Mouse (Mus musculus) erythroblast, embryonic 14.5 days (primary cell): ENCODE measurements at regions not wholly inside any gene's neighbourhood (a gene's known extent, or its start where the extent isn't known, plus 50 kb on each side); places are given as distances from the start of the nearest gene placed in this dataset.

Experiments
- H3K27me3 ChIP-seq: 2 replicates; pipeline ENCODE4 v1.6.1; 2012; ENCODE audit warnings: inconsistent platforms; ENCODE audit not compliant: control insufficient read depth
- H3K36me3 ChIP-seq: 2 replicates; pipeline ENCODE4 v1.6.1; 2012; ENCODE audit warnings: mild to moderate bottlenecking, inconsistent platforms; ENCODE audit not compliant: control insufficient read depth
- H3K4me1 ChIP-seq: 2 replicates; pipeline ENCODE4 v1.6.1; 2012; ENCODE audit warnings: inconsistent platforms; ENCODE audit not compliant: control insufficient read depth
- H3K4me3 ChIP-seq: replicated peaks from 2 replicates; pipeline ENCODE3; 2012; ENCODE audit warnings: moderate library complexity, mild to moderate bottlenecking, inconsistent platforms
- H3K9me3 ChIP-seq: 2 replicates; pipeline ENCODE4 v1.6.1; 2012; ENCODE audit warnings: low read length, inconsistent platforms, mixed read lengths; ENCODE audit not compliant: control insufficient read depth
- GATA1 ChIP-seq: IDR thresholded peaks from 2 replicates; pipeline ENCODE4 v1.6.1; 2012; ENCODE audit warnings: low read length, inconsistent platforms, mixed read lengths
- TAL1 ChIP-seq: IDR thresholded peaks from 3 replicates; pipeline ENCODE4 v1.6.1; 2012; ENCODE audit warnings: low read length, inconsistent platforms, mixed read lengths

DNA sequence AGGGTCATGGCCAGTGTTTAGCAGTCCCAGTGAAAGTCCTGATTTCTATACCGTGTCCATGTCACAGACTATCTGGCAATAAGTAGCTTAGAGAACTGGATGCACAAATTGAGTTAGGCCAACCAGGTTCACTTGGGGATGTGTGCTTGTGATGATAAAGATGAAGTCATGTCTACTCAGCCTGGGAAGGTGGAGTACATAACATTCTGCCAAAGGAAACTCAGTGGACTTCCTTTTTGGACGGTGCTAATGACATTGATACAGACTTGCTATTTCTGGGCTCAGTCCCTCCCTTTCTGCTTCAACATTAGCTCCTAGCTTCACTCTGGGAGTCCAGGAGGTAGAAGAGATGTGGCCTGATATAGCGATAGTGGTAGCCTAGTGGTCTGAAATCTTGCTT is 240.7 kb upstream of the Tbx18 start:
- H3K36me3 ChIP-seq = no peaks in the 10 kb centered on the region
- no peaks in the 10 kb centered on the region for H3K27me3 ChIP-seq
- H3K4me3 ChIP-seq = no peak overlapping the region
- no peaks in the 10 kb centered on the region for H3K4me1 ChIP-seq
- H3K9me3 ChIP-seq = peaks cover 19% of the 10 kb centered on the region
- TF ChIP-seq GATA1 = no peak

DNA sequence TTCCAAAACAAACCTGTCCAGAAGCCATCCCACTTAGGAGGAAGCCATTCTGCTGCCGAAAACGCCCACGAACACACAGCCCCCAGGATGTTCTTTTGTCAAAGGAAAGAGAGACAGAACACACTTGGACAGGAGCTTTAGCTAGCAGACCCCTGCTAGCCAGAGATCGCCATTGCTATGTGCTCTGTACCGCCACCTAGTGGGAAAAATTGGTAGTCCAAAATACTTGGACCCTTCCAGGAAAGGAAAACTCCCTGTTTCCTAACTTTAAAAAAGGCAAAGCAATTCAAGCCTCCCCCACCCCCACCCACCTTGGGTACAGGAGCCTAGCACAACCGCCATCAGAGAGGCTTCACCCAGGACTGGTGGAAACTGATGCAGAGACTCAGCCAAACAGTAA is 242.5 kb upstream of the Tbx18 start:
- Histone ChIP-seq H3K9me3 (peaks cover 21% of the 10 kb centered on the region), H3K4me1 (no peaks in the 10 kb centered on the region), H3K36me3 (no peaks in the 10 kb centered on the region), H3K27me3 (no peaks in the 10 kb centered on the region), H3K4me3 (no peak overlapping the region)
- TF ChIP-seq GATA1 = no peak

DNA sequence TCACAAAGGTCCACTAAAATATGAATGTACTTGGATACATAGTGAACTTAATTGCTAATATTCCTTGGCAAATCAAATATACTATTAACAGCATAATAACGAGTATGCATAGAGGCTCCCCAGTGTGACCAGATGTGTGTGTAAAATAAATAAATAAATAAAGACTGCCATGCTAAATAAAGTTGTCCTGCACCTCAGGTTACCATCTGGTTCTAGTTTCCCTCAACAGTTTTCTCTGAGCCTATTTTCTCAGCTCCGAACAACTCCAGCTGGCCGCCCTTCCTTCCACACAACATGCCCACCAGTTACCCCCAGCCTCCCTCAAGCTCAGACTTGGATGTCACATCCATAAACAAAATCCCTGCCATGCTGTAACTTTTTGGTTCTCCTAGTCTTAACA is 253.8 kb upstream of the Tbx18 start:
- no peak for TF ChIP-seq TAL1
- no peak for TF ChIP-seq GATA1
- no peaks in the 10 kb centered on the region for H3K36me3 ChIP-seq
- H3K9me3 ChIP-seq = peaks cover 12% of the 10 kb centered on the region; the same call in 1 of the 2 replicates
- no peak overlapping the region for H3K4me3 ChIP-seq
- H3K4me1 ChIP-seq = no peaks in the 10 kb centered on the region
- H3K27me3 ChIP-seq = no peaks in the 10 kb centered on the region

DNA sequence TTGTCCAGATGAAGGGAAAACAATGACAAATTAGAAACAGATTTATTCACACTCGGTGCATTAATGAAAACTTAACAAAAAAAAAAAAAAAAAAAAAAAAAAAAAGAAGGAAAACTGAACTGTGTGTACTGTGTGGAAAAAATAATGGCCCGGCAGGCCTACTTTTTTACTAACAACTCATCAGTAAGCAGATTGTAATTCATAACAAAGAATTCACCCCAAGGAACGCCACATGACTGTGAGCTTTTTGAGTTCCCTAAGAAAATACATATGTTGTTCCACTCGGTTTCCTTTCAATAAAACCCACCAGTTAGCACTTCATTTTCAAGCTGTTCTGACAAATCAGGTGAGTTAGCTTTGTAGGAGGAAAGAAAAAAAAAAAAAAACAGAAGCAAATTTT is 254.4 kb upstream of the Tbx18 start:
- Histone ChIP-seq H3K4me3 (no peak overlapping the region), H3K4me1 (no peaks in the 10 kb centered on the region), H3K9me3 (peaks cover 12% of the 10 kb centered on the region; the same call in 1 of the 2 replicates), H3K36me3 (no peaks in the 10 kb centered on the region), H3K27me3 (no peaks in the 10 kb centered on the region)
- TF ChIP-seq GATA1 (no peak), TAL1 (no peak)

DNA sequence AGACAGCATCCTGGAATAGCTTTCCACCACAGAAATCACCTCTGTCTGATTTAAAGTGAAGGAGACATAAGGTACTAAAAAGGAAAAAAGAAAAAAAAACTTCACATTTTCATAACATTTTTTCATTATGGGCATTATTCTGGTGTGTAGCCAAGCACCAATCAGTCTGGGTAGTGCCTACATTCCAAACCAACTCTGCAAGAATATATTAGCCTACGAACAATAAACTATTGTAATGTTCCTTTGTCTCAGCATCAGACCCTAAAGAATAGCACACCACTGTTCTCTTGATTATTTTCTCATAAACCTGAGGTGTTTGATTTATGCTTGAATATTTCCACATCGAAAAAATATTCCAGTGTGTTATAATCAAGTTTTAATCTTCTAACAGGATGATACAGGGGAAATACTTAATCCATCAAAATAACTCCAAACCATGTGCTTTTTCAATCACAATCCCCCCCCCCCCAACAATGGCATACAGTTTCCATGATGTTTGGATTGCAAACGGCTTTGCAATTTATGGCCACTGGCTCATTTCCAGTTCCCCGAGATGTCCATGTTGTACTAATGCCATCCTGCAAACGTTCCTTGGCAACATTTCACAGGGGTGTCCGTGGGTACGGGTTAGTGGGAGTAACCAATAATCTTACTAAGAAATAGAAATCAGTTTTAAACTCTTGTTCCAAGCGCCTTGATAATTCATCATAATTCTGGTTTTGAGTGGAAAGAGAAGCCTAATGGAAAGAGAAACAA is 275.1 kb upstream of the Tbx18 start:
- H3K4me1 ChIP-seq = no peaks in the 10 kb centered on the region
- H3K9me3 ChIP-seq = peaks cover 14% of the 10 kb centered on the region
- H3K27me3 ChIP-seq = no peaks in the 10 kb centered on the region
- TF ChIP-seq GATA1 (no peak), TAL1 (no peak)
- H3K36me3 ChIP-seq = no peaks in the 10 kb centered on the region
- no peak overlapping the region for H3K4me3 ChIP-seq

DNA sequence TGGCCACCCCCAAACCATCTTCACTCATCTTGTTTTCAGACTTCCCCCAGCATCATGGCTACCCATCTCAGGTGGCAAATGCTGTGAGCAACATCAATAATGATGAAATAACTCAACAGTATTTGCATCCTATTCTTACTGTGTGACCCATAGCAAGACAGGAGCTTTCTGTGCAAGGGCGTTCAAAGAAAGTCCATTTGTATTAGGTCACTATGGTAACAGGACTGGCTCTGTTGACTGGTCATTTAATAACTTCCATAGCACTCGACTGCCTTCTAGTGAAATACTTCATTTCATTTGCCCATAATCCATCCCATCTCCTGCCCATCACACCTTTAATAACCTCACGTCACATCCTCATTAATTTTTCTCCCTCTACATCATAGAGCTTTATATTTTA is 292.7 kb upstream of the Tbx18 start:
- no peaks in the 10 kb centered on the region for H3K36me3 ChIP-seq
- H3K9me3 ChIP-seq = peaks cover 13% of the 10 kb centered on the region
- H3K27me3 ChIP-seq = no peaks in the 10 kb centered on the region
- H3K4me3 ChIP-seq = no peak overlapping the region
- H3K4me1 ChIP-seq = no peaks in the 10 kb centered on the region
- no peak for TF ChIP-seq GATA1
- TF ChIP-seq TAL1 = no peak

DNA sequence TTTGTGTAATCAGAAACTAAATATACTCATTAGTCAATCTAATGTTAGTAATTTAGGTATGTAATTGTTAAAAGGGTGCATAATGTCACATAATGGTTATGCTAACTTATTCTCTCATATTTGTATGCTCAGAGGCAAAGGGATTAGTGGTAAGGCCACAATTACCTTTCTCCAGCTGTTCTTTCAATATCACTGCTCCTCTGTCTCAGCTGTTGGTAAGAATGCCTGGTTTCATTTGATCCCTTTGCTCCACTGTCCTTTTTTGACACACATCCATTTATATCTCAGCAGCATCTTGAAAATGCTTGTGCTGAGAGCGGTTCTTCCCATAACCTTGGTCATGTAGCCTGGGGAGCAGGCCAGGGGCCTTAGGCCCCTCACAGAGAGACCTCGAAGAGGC is 294.9 kb upstream of the Tbx18 start:
- no peaks in the 10 kb centered on the region for H3K27me3 ChIP-seq
- H3K4me1 ChIP-seq = no peaks in the 10 kb centered on the region
- no peaks in the 10 kb centered on the region for H3K36me3 ChIP-seq
- no peak for TF ChIP-seq GATA1
- TF ChIP-seq TAL1 = no peak
- H3K4me3 ChIP-seq = no peak overlapping the region
- peaks cover 3% of the 10 kb centered on the region for H3K9me3 ChIP-seq

DNA sequence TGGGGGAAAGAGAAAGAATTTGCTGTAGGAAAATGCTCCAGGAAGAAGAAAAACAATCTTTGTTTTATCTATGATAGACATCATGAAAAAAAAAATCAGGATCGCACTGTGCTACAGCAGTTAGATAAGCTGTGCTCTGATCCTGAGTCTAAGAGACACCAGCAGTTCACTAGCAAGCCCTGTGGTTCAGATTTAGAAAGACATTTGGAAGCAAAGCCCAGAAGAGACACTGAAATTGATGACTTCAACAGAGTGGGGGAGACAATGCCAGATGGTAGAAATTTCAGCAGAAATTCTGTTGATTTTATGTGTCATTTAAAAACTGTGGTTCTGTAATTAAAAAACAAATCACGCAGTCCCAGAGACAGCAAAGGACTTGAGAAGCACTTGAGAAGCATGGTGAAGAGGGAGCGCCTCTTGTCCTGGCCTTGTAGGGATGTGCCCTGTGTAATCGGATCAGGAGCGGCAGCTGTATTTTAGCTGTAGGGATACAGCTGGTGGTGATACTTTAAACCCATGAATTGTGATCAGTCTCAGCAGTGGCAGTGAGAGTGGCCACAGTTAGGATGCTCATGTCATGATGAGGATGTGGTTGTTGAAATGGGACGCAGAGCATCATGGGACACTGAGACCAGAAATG is 296.4 kb upstream of the Nt5e start:
- Histone ChIP-seq H3K36me3 (no peaks in the 10 kb centered on the region), H3K4me1 (no peaks in the 10 kb centered on the region), H3K4me3 (no peak overlapping the region), H3K9me3 (no peaks in the 10 kb centered on the region), H3K27me3 (no peaks in the 10 kb centered on the region)
- no peak for TF ChIP-seq GATA1

DNA sequence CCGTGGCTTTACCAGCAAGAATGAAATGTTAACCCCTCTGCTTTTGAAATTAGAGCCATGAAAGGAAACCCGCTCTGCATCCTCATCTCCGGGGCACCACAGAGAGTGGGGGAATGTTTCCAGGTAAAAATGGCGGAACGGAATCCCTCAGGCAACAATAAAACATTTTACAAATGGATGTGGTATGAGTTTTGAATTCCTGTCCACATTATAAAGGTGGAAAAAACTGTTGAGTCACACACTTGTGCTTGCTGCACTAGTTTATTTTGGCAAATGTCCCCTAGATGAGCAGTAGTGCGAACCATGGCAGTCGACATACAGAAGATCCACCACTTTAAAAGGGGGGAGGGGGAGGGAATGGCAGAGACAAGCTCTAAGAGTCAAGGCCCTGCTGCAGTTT is 289.4 kb upstream of the Nt5e start:
- H3K36me3 ChIP-seq = no peaks in the 10 kb centered on the region
- H3K4me1 ChIP-seq = no peaks in the 10 kb centered on the region
- H3K27me3 ChIP-seq = no peaks in the 10 kb centered on the region
- no peak overlapping the region for H3K4me3 ChIP-seq
- no peaks in the 10 kb centered on the region; the same call in 1 of the 2 replicates for H3K9me3 ChIP-seq
- no peak for TF ChIP-seq TAL1

DNA sequence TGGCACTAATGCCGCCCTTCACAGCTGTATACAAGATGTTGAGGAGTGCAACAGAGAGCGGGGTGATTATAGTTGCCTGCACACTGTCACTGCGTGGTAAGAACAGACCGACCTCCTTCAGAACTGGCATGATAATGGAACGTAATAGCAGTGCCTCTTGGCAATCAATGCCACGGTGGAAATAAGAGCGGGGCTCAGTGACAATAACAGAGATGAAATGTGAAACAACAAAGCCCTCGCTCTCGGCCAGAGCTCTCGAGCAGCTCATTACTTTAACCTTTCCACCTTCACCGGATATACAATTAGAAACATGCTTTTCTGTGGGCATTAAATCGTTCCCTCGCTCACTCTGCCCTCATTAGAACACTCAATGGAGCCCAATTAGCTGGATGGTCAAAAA is 277.7 kb upstream of the Nt5e start:
- TF ChIP-seq GATA1 (no peak), TAL1 (no peak)
- H3K9me3 ChIP-seq = peaks cover 4% of the 10 kb centered on the region
- H3K36me3 ChIP-seq = no peaks in the 10 kb centered on the region
- no peak overlapping the region for H3K4me3 ChIP-seq
- H3K4me1 ChIP-seq = no peaks in the 10 kb centered on the region
- no peaks in the 10 kb centered on the region for H3K27me3 ChIP-seq
